Mouse (Mus musculus) frontal cortex, postnatal 10 days (tissue): ENCODE measurements at regions not wholly inside any gene's neighbourhood (a gene's known extent, or its start where the extent isn't known, plus 50 kb on each side); places are given as distances from the start of the nearest gene placed in this dataset.

Experiments
- DNase-seq, 2 experiments: peaks; one replicate each; pipeline ENCODE4 v3.0.0; 2022; ENCODE audit warnings: low spot score in 2 of 2, mixed read lengths in 1 of 2

DNA sequence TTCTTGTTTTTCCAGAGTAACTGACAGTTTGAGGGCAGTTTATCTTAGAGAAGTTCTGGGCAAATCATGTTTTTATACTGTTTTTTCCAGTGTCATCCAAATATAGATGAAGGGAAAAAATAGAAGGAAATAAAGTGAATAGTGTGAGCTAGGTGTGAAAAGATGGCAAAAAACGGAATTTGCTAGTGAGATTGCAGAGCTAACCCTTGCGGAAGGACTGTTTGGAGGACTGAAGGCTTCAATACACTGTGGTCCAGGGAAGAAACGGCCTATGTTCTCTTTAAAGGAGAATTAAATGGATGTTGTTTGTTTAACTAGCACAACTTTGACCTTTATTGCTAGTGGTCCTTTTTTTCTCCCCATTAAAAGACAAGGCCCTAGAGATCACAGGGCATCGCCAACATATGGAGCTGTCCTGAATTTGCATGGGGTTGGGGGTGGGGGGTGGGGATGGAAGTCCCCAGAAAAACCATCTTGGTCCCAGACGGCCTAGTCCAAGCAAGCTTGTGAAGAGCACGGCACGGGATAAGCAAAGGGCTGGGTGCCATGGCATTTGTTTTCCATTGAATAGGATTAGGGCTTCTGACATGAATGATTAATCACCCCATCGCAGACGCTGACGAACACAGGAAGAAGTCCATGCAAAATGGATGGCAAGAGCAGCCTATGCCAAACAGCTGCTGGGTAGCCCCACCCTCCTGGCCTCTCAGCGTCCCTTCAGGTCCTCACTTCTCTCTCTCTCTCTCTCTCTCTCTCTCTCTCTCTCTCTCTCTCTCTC lies 480.0 kb downstream of the Nuf2 start:
- DNase-seq: no peak

GRCm38 (mm10) chr1:169049846-169050245 lies 481.4 kb downstream of the Nuf2 start:
- no peak for DNase-seq

GRCm38 (mm10) chr1:169046791-169047525 lies 484.3 kb downstream of the Nuf2 start:
- DNase-seq: no peak

DNA sequence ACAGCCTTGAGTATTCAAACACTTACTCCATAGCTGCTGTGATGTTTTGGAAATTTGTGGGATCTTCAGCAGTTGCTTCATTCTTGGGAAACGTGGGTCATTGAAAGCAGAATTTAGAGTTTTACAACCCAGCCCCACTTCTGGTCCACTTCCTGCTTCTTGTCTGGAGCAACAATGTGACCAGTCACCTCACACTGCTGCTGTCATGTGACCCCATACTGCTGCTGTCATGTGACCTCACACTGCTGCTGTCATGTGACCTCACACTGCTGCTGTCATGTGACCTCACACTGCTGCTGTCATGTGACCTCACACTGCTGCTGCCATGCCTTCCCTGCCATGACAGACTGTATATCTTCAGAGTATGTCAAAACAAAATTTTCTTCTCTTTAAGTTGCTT lies 497.7 kb downstream of the Nuf2 start:
- DNase-seq: no peak

GRCm38 (mm10) chr1:169031849-169032542 lies 499.3 kb downstream of the Nuf2 start:
- DNase-seq: no peak

DNA sequence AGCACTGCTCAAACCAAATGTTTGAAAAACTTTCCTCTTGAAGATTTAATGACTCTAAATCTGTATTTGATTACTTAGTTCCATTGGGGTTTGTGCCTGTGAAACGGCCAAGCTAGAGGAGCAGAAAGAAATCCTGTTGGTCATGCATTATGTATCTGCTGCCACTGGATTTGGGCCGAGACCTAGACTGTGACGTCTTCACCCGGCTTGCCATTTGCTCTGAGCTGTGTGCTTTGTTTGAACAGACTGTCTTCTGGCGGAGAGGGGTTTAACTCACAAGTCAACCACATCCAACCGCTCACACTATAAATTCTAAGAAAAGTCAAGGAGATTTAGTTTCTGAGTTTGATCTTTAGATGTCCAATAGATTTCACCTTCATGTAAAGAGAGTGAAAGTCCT lies 503.6 kb downstream of the Nuf2 start:
- no peak for DNase-seq

DNA sequence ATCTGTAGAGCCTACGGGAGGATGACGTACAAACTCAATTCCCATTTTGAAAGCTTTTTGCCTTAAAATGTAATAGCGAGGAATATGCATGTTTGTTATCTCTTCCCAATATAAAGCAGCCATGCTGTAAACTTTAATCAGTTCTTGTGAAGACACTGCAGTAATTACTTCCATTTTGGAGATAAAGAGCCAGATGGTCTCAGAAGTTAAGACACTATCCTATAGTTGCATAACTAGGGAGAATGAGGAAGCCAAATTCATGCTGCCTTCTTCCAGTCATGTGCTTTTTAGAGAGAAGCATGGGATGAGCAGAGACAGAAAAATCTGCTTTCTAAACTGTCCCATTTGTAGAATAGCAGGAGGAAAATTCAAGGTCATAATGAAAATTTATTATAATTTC lies 504.0 kb downstream of the Nuf2 start:
- no peak for DNase-seq

GRCm38 (mm10) chr1:169024531-169024930 lies 506.7 kb downstream of the Nuf2 start:
- no peak for DNase-seq

- peak; percentile 38 to 47 for DNase-seq
Measured at GRCm38 (mm10) chr1:168991506-168992244, 539.6 kb downstream of the Nuf2 start.

DNA sequence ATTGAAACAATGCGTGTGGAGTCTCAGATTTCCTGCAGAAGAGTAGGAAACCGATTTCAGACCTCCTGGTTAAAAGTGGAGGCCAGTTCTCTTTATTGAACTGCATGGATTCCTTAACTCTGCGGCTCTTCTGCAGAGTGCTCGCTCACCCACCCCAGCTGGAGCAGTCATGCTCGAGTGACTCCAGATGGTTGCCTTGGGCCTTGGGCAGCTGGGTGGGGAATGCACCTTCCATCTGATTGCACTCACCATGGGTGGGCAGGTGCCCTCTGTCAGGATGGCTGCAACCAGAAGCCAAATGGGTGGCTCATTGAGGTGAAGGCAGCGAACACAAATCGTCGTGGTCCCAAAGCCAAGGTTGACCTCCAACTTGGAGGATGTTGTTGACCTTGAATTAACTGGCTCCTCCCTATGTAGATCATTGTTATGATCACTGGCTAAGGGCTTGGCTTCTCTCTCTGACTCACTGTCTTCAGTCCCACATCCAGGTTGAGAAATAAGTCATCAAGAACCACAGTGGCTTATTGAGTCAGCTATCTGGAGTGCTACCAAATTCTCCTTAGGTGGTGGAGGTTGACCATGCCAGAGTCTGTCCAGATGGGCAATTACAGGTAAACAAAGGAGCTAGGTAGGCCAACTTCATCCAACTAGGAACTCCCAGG lies 543.1 kb upstream of the Pbx1 start:
- no peak for DNase-seq

DNA sequence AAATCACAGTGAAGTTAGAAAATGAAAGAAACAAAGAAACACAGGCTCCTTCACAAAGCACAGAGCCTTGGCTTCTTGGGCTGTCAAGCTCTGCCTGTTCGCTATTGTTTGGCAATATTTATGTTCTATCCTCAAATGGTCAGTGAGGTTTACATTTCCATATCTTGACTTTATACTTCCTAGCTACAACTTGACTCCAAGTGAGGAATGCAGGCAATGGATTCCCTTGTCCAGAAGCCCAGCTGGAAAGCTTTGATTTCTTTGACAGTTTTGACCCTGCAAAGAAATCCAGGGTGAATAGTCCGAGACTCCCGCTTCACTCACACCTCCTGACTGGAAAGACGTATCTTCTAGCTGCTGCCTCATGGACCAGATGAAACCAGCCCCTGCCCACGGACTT lies 537.3 kb upstream of the Pbx1 start:
- DNase-seq: no peak

- DNase-seq: no peak
Measured at GRCm38 (mm10) chr1:168967334-168967733, 535.3 kb upstream of the Pbx1 start.

DNA sequence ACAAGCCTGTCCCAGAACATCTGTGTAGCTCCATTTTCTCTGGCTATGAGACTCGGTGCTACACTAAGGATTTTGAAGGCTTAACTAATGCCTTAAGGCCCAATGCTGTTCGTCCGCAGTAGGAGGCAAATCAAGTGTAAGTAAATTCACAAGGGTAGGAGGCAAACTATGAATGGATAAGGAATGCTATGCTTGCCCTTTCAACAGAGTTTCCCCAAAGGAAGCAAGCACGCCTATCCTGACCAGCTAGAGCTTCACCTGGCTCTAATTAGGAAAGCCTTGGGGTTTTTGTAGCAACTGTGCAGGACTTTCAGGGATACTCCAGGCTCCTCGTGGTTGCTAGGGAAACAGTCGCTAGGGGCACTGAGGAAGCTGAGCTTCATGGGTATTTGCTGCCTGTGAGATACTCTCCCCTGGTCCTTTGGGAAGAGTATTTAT lies 532.4 kb upstream of the Pbx1 start:
- no peak for DNase-seq

DNA sequence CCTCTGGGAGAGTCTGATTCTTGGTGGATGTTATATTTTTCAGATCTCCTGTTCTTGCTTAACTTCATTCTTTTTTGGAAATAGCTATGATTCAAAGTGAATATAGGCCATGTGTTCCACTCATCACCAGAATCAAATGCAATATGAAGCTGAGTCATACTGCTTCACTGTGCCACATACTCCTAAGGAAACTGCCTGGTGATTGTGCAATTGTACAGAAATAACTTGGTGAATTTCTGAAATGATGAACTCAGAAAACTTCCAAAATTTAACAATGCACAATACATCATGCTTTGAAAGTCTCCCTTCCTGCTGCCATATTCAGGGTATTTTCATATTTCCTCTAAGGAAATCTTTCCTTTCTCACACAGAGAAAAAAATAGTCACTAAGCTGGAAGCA lies 518.9 kb upstream of the Pbx1 start:
- no peak for DNase-seq

- no peak for DNase-seq
Measured at GRCm38 (mm10) chr1:168924100-168924815, 492.2 kb upstream of the Pbx1 start.

DNA sequence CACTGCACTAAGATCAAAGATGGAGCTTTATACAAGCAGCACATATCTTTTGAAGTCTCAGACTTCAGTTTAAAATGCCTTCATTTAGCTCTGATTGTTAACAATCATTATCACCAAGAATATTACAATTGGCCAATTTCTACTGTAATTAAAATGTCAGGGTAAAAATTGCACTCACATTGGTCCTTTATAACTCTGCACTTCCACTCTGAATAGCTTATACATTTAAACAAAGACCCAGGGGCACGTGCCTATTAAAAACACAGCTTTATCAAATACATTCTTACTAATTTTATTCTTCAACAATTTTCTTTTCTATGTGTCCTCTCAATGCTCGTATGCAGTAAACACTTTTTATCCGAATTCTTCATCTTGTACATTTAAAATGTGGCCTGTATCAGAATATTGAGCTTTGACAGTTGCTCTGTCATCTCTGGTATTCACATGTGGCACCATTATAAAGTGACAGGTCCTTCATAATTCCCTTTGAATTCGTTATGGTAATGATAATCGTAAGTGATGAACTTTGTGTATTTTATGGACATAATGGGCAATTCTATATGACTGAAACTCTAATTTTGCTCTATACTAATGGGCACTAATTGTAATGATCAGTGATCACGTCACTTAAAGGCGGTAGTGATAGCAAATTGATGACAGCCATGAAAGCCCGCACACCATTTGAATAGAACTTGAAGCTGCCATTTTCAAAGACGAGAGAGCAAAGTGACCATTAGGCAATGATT lies 486.4 kb upstream of the Pbx1 start:
- DNase-seq: no peak

DNA sequence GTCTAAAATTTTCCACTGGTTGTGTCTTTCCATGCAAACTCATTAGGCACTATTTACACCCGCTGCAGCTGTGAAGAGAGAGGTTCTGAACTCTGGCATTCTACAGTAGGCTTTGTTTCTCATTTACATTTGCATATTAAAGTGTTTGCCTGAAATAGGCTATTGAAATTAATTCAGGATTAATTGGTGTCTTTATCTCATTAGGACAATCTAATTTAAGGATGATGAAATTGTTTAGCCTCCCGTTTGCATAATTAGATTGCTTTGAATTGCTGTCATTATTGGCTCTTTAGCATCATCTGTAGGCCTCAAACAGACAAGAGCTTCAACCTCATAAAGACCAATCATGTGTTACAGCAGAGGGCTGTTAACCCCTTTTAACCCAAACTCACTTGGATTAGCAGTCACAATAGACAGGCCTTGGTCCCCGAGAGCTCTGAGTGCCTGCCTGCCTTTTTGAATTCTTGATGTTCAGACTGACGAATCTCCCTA lies 476.7 kb upstream of the Pbx1 start:
- DNase-seq: no peak

DNA sequence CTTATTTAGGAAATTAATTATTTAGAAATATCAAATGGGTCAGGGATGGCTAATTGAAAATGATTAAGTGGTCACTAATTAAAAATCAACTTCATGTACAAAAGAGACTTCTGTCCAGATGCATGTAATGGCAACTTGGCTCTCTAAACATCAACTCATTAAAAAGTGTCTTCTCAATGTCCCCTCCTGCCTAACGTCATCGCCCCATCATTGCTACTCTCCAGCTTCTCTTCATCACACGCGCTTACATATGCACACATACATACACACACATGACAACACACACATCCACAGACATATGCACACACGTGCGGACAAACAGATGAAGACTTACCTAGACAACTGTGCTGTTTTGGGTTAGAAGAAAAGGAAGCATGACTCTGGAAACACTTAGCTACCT lies 476.1 kb upstream of the Pbx1 start:
- DNase-seq: no peak

DNA sequence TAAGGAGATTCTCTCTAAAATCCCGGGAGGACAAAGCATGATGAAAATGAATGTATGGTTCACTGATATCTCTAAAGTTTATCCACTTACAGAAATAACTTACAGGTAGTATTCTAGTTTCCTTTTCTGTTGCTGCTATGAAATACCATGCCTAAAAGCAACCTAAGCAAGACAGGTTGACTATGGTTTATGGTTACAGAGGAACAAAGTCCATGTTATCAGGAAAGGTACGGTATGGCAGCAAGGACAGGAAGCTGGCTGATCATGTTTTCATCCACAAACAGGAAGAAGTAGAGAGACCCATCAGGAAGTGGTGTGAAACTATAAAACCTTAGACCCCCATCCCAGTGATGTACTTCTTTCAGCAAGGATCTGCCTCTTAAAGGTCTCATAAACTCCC lies 466.4 kb upstream of the Pbx1 start:
- no peak for DNase-seq

DNA sequence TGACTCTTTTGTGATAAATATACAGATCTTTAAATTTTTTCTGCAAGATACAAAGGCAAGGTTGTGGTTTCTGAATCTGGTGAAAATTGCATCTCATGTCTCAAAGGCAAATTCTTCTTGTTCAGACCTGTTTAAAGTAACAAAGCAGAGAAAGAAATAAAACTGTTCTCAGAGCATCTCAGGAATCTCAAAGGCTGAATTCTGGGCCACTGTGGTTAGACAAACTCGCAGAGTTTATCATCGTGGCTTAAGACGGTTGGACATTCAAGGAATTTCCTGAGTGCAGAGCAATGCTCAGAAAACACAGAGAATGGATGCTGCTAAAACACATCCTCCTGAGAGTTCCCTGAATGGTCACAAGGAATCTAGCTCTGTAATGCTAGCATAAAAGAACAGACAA lies 429.5 kb upstream of the Pbx1 start:
- no peak for DNase-seq
